Mouse (Mus musculus): ENCODE measurements around the gene Sap18.

- TF ChIP-seq EP300 (IDR thresholded peaks at IDR 0.05; ENCODE audit: low read depth): no peak
- no peak for TF ChIP-seq CTCF (IDR thresholded peaks at IDR 0.05; ENCODE audit: low read depth)
Measured at GRCm38 (mm10) chr14:57850330-57850729, 52.4 kb downstream of the Sap18 start.
